Mouse (Mus musculus): ENCODE measurements around the gene Ccdc93. TPM values are rescaled to one million over a fixed set of nuclear protein-coding genes. Genes with fewer than 3 reads are reported as not detected.

Ccdc93 gene
- total RNA-seq (2021), result 10 to 100 TPM; 32.7 to 35.9 TPM

- DNase-seq, result peak; percentile 98 to 99
Measured at GRCm38 (mm10) chr1:121430938-121431928, at the start of gene Ccdc93. Gene Ccdc93, plus strand, starts transcription at chr1:121431049.

- DNase-seq, result no peak
Measured at GRCm38 (mm10) chr1:121381562-121381961, 49.3 kb upstream of the Ccdc93 start.

- DNase-seq, result no peak
Measured at GRCm38 (mm10) chr1:121388312-121388711, 42.5 kb upstream of the Ccdc93 start.

- DNase-seq, result no peak
Measured at GRCm38 (mm10) chr1:121388732-121389131, 42.1 kb upstream of the Ccdc93 start.

- DNase-seq, result no peak
Measured at GRCm38 (mm10) chr1:121389574-121389973, 41.3 kb upstream of the Ccdc93 start.

GRCm38 (mm10) chr1:121390003-121390402 is 40.8 kb upstream of the Ccdc93 start:
- DNase-seq, result no peak

- DNase-seq, result no peak
Measured at GRCm38 (mm10) chr1:121390421-121390820, 40.4 kb upstream of the Ccdc93 start.

GRCm38 (mm10) chr1:121390855-121391254 is 40.0 kb upstream of the Ccdc93 start:
- DNase-seq, result no peak

GRCm38 (mm10) chr1:121393117-121393516 is 37.7 kb upstream of the Ccdc93 start:
- DNase-seq, result no peak

- DNase-seq, result no peak
Measured at GRCm38 (mm10) chr1:121394764-121395163, 36.1 kb upstream of the Ccdc93 start.

- no peak for DNase-seq
Measured at GRCm38 (mm10) chr1:121396501-121396900, 34.3 kb upstream of the Ccdc93 start.

GRCm38 (mm10) chr1:121398231-121398630 is 32.6 kb upstream of the Ccdc93 start:
- DNase-seq, result no peak

- no peak for DNase-seq
Measured at GRCm38 (mm10) chr1:121398986-121399881, 31.6 kb upstream of the Ccdc93 start.

- no peak for DNase-seq
Measured at GRCm38 (mm10) chr1:121400243-121400642, 30.6 kb upstream of the Ccdc93 start.

GRCm38 (mm10) chr1:121419084-121419483 is 11.8 kb upstream of the Ccdc93 start:
- DNase-seq, result no peak

GRCm38 (mm10) chr1:121419569-121420265 is 11.1 kb upstream of the Ccdc93 start:
- DNase-seq, result no peak

- DNase-seq, result no peak
Measured at GRCm38 (mm10) chr1:121430183-121430937, 489 bp upstream of the Ccdc93 start.

- no peak for DNase-seq
Measured at GRCm38 (mm10) chr1:121435981-121436380, 5.1 kb downstream of the Ccdc93 start.

GRCm38 (mm10) chr1:121440535-121441381 is 9.9 kb downstream of the Ccdc93 start:
- peak; percentile 69 to 71 for DNase-seq

- DNase-seq, result no peak
Measured at GRCm38 (mm10) chr1:121444147-121444546, 13.3 kb downstream of the Ccdc93 start.

- no peak for DNase-seq
Measured at GRCm38 (mm10) chr1:121447216-121447615, 16.4 kb downstream of the Ccdc93 start.

All from layer of hippocampus, postnatal 36 days (tissue).